Mouse (Mus musculus): ENCODE measurements around the gene Clybl.

DNA sequence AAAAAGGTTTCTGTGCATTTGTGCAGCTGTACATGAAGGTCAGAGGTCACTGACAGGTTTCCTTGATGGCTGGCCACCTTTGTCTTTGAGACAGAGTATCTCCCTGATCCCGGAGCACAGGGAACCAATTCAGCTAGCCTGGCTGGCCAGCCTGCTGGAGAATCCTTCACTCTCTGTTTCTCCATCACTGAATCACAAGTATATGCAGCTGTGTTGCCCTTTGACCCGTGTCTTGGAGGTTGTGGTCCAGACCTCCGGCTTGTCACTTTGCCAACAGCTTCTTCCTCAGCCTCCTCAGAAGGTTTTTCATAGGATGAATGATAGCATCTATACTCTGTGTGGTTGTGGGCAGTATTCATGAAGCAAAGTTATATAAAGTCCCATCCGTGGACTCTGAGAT lies 217.2 kb downstream of the Clybl start:
- TF ChIP-seq POLR2A (IDR thresholded peaks at IDR 0.05; ENCODE audit: low read depth, low read length) (no peak), CTCF (conservative IDR thresholded peaks at IDR 0.05; ENCODE audit: insufficient read depth, insufficient read length, low read depth, low read length) (no peak)
